Mouse (Mus musculus) lung, embryonic 16.5 days (tissue): Measurements from ENCODE around the gene Rph3al. TPM values are rescaled to one million over a fixed set of nuclear protein-coding genes. Genes with fewer than 3 reads are reported as not detected.

Experiments
- ATAC-seq: fragments of 200-750 bp; cut with Nextera tagmentation; 2 replicates; pipeline ENCODE4 v1.8.0; 2017; ENCODE audit warnings: low read depth, mild to moderate bottlenecking, moderate library complexity
- H3K27ac ChIP-seq: fragments of 300-500 bp; sonication (generic); 2 replicates; pipeline ENCODE4 v1.5.1; 2014; ENCODE audit warnings: mild to moderate bottlenecking, control low read depth, low read length
- H3K27me3 ChIP-seq: fragments of 300-500 bp; sonication (generic); 2 replicates; pipeline ENCODE4 v1.6.1; 2014; ENCODE audit warnings: low read depth, low read length, mixed read lengths; ENCODE audit not compliant: control insufficient read depth, insufficient read depth
- H3K36me3 ChIP-seq: fragments of 300-500 bp; sonication (generic); 2 replicates; pipeline ENCODE4 v1.6.1; 2014; ENCODE audit warnings: low read length; ENCODE audit not compliant: control insufficient read depth, insufficient read depth
- H3K4me1 ChIP-seq: fragments of 300-500 bp; sonication (generic); replicated peaks from 2 replicates; pipeline ENCODE4 v1.6.1; 2014; ENCODE audit warnings: low read length, mixed read lengths; ENCODE audit not compliant: control insufficient read depth, insufficient read depth
- H3K4me2 ChIP-seq: fragments of 300-500 bp; sonication (generic); 2 replicates; pipeline ENCODE4 v1.6.1; 2014; ENCODE audit warnings: low read depth, low read length, control low read depth
- H3K4me3 ChIP-seq: fragments of 300-500 bp; sonication (generic); 2 replicates; pipeline ENCODE4 v1.5.1; 2014; ENCODE audit warnings: mild to moderate bottlenecking, low read length, control low read depth
- H3K9ac ChIP-seq: fragments of 300-500 bp; sonication (generic); 2 replicates; pipeline ENCODE4 v1.6.1; 2014; ENCODE audit warnings: low read length, control low read depth
- H3K9me3 ChIP-seq: fragments of 300-500 bp; sonication (generic); 2 replicates; pipeline ENCODE4 v1.6.1; 2016; ENCODE audit warnings: low read length; ENCODE audit not compliant: control insufficient read depth
- WGBS: fragments of 180-500 bp; shearing (Covaris S2); extraction: QIAGEN DNeasy Blood & Tissue Kit; methylation state at CpG from one replicate; pipeline ENCODE4 v1.1.7; 2014; 5-methylcytosine and 5-hydroxymethylcytosine counted together
- polyA plus RNA-seq: library from polyadenylated mRNA; unstranded; fragments of >200 nt; fragmentation: Nextera tagmentation; extraction: Ambion mirVana; gene quantifications from 2 replicates; pipeline ENCODE4 v1.2.1, GENCODE M21; 2015

Gene Rph3al
- polyA plus RNA-seq, 1 experiment from 2014 or later = 8.1 TPM

- Histone ChIP-seq H3K9ac (no peak overlapping the region), H3K4me1 (peaks cover 4% of the 10 kb centered on the region; the same call in 1 of the 2 replicates), H3K27ac (no peak overlapping the region), H3K27me3 (no peaks in the 10 kb centered on the region), H3K4me2 (no peak overlapping the region), H3K36me3 (no peaks in the 10 kb centered on the region), H3K9me3 (no peaks in the 10 kb centered on the region), H3K4me3 (no peak overlapping the region)
- WGBS = 76% methylated on average over 6 of the region's 6 CpGs
- no peak for ATAC-seq
These were observed 19.1 kb downstream of the Rph3al start for GRCm38 (mm10) chr11:75919139-75919538.

- H3K4me1 ChIP-seq = no peaks in the 10 kb centered on the region
- no peaks in the 10 kb centered on the region for H3K9me3 ChIP-seq
- no peak overlapping the region for H3K27ac ChIP-seq
- no peaks in the 10 kb centered on the region for H3K36me3 ChIP-seq
- no peaks in the 10 kb centered on the region for H3K27me3 ChIP-seq
- H3K4me3 ChIP-seq = no peak overlapping the region
- no peak for ATAC-seq
- H3K9ac ChIP-seq = no peak overlapping the region
- 64% methylated on average over 3 of the region's 3 CpGs for WGBS
- no peak overlapping the region for H3K4me2 ChIP-seq
These were observed 20.9 kb downstream of the Rph3al start for GRCm38 (mm10) chr11:75917340-75917739.

- WGBS = 44% methylated on average over 3 of the region's 3 CpGs
- no peak overlapping the region for H3K27ac ChIP-seq
- peak; percentile 44; the same call in 1 of the 2 replicates for ATAC-seq
These were observed 24.3 kb downstream of the Rph3al start for GRCm38 (mm10) chr11:75913953-75914352.

GRCm38 (mm10) chr11:75912944-75913657 is 25.1 kb downstream of the Rph3al start:
- 40% methylated on average over 10 of the region's 10 CpGs for WGBS
- H3K36me3 ChIP-seq = no peaks in the 10 kb centered on the region
- no peaks in the 10 kb centered on the region for H3K27me3 ChIP-seq
- no peak overlapping the region for H3K4me2 ChIP-seq
- no peak overlapping the region for H3K9ac ChIP-seq
- H3K9me3 ChIP-seq = no peaks in the 10 kb centered on the region
- H3K4me1 ChIP-seq = no peaks in the 10 kb centered on the region
- ATAC-seq = peak; percentile 51; the same call in 1 of the 2 replicates
- no peak overlapping the region for H3K27ac ChIP-seq
- no peak overlapping the region for H3K4me3 ChIP-seq

More at GRCm38 (mm10) chr11:75913953-75914352, 24.3 kb downstream of the Rph3al start:
- no peaks in the 10 kb centered on the region for H3K27me3 ChIP-seq
- H3K4me2 ChIP-seq = no peak overlapping the region
- H3K9me3 ChIP-seq = no peaks in the 10 kb centered on the region
- no peaks in the 10 kb centered on the region for H3K36me3 ChIP-seq
- no peak overlapping the region for H3K9ac ChIP-seq
- H3K4me1 ChIP-seq = no peaks in the 10 kb centered on the region
- no peak overlapping the region for H3K4me3 ChIP-seq

- H3K9ac ChIP-seq = no peak overlapping the region
- no peak overlapping the region for H3K27ac ChIP-seq
- WGBS = 97% methylated on average over 1 of the region's 1 CpGs
- no peaks in the 10 kb centered on the region for H3K9me3 ChIP-seq
- no peak for ATAC-seq
- H3K36me3 ChIP-seq = no peaks in the 10 kb centered on the region
- no peaks in the 10 kb centered on the region; the same call in 1 of the 2 replicates for H3K4me1 ChIP-seq
- H3K4me2 ChIP-seq = no peak overlapping the region
- H3K4me3 ChIP-seq = no peak overlapping the region
- H3K27me3 ChIP-seq = no peaks in the 10 kb centered on the region
These were observed 26.3 kb downstream of the Rph3al start for GRCm38 (mm10) chr11:75911962-75912361.

GRCm38 (mm10) chr11:75909702-75910429 is 28.4 kb downstream of the Rph3al start:
- Histone ChIP-seq H3K4me2 (no peak overlapping the region), H3K27ac (no peak overlapping the region), H3K4me1 (peaks cover 13% of the 10 kb centered on the region), H3K9me3 (no peaks in the 10 kb centered on the region), H3K27me3 (no peaks in the 10 kb centered on the region), H3K9ac (no peak overlapping the region), H3K36me3 (no peaks in the 10 kb centered on the region), H3K4me3 (no peak overlapping the region)
- no peak for ATAC-seq
- 75% methylated on average over 8 of the region's 9 CpGs for WGBS

- no peak overlapping the region for H3K27ac ChIP-seq
- WGBS = 68% methylated on average over 4 of the region's 4 CpGs
- H3K9ac ChIP-seq = no peak overlapping the region
- H3K36me3 ChIP-seq = no peaks in the 10 kb centered on the region
- peaks cover 20% of the 10 kb centered on the region for H3K4me1 ChIP-seq
- no peaks in the 10 kb centered on the region for H3K27me3 ChIP-seq
- no peak overlapping the region for H3K4me2 ChIP-seq
- H3K9me3 ChIP-seq = no peaks in the 10 kb centered on the region
- H3K4me3 ChIP-seq = no peak overlapping the region
- no peak for ATAC-seq
These were observed 30.8 kb downstream of the Rph3al start for GRCm38 (mm10) chr11:75907406-75907805.

GRCm38 (mm10) chr11:75906556-75906955 is 31.7 kb downstream of the Rph3al start:
- H3K27me3 ChIP-seq = no peaks in the 10 kb centered on the region
- H3K9ac ChIP-seq = no peak overlapping the region
- H3K4me2 ChIP-seq = no peak overlapping the region
- no peak overlapping the region for H3K4me3 ChIP-seq
- WGBS = 43% methylated on average over 12 of the region's 12 CpGs
- H3K4me1 ChIP-seq = peaks cover 20% of the 10 kb centered on the region
- no peak overlapping the region for H3K27ac ChIP-seq
- ATAC-seq = no peak
- H3K9me3 ChIP-seq = no peaks in the 10 kb centered on the region
- no peaks in the 10 kb centered on the region for H3K36me3 ChIP-seq

- Histone ChIP-seq H3K9me3 (no peaks in the 10 kb centered on the region), H3K4me2 (no peak overlapping the region), H3K27ac (peak overlapping the region; percentile 30; the same call in 1 of the 2 replicates), H3K9ac (no peak overlapping the region), H3K4me1 (peaks cover 20% of the 10 kb centered on the region), H3K36me3 (no peaks in the 10 kb centered on the region), H3K27me3 (no peaks in the 10 kb centered on the region), H3K4me3 (no peak overlapping the region)
- 31% methylated on average over 6 of the region's 6 CpGs for WGBS
- ATAC-seq = peak; percentile 59
These were observed 33.2 kb downstream of the Rph3al start for GRCm38 (mm10) chr11:75904982-75905381.
